ENCODE assay signal across 8 mouse cellular contexts in genomic region chr13:28416231-28416630, GRCm38 (mm10).
DNase-seq lines count a peak whose midpoint lies in the region; ATAC-seq and TF ChIP-seq lines count a peak whose summit lies in the region.

No protein-coding gene starts in this region.

- no peak overlapping the region for H3K4me2 ChIP-seq in liver, embryonic 11.5 days
- peak overlapping the region; percentile 45; the same call in 1 of the 2 replicates for H3K4me2 ChIP-seq in forebrain, embryonic 11.5 days (ENCODE audit: low read depth, low read length, severe bottlenecking)
- peak overlapping the region; percentile 40; the same call in 1 of the 2 replicates for H3K4me2 ChIP-seq in stomach, embryonic 14.5 days (replicated peaks; ENCODE audit: low read depth, low read length)

- 37% methylated on average over 6 of the region's 6 CpGs for WGBS in liver, adult 2 months
- 60% methylated on average over 6 of the region's 6 CpGs for WGBS in liver, embryonic 11.5 days
- WGBS in forebrain, embryonic 11.5 days = 4% methylated on average over 6 of the region's 6 CpGs
- WGBS in midbrain, embryonic 10.5 days = 11% methylated on average over 6 of the region's 6 CpGs
- WGBS in stomach, embryonic 14.5 days = 10% methylated on average over 6 of the region's 6 CpGs

- intact Hi-C loops in heart, postnatal 10 days (cut with DNase I) = loop anchor here (5.0 to 10.0 kb wide), 7 partner anchors 91 to 1189 kb away; no protein-coding TSS in a partner anchor

- H3K9ac ChIP-seq in liver, adult 2 months (ENCODE audit: low read depth, low read length) = no peak overlapping the region
- no peak overlapping the region for H3K9ac ChIP-seq in liver, embryonic 11.5 days (ENCODE audit: low read depth, low read length)
- H3K9ac ChIP-seq in forebrain, embryonic 11.5 days (ENCODE audit: low read length) = no peak overlapping the region
- no peak overlapping the region for H3K9ac ChIP-seq in stomach, embryonic 14.5 days (replicated peaks; ENCODE audit: low read depth, low read length)

- no peaks in the 10 kb centered on the region for H3K27me3 ChIP-seq in liver, adult 2 months (ENCODE audit: control insufficient read depth, insufficient read depth, low read length)
- no peaks in the 10 kb centered on the region for H3K27me3 ChIP-seq in liver, embryonic 11.5 days (replicated peaks; ENCODE audit: control insufficient read depth, insufficient read depth, low read length)
- H3K27me3 ChIP-seq in forebrain, embryonic 11.5 days (ENCODE audit: control insufficient read depth, insufficient read depth, low read length) = no peaks in the 10 kb centered on the region
- no peaks in the 10 kb centered on the region for H3K27me3 ChIP-seq in midbrain, embryonic 10.5 days (ENCODE audit: low read depth, poor library complexity, severe bottlenecking)
- H3K27me3 ChIP-seq in stomach, embryonic 14.5 days (ENCODE audit: control insufficient read depth, insufficient read depth, low read length) = no peaks in the 10 kb centered on the region

- H3K79me2 ChIP-seq in liver, adult 2 months (ENCODE audit: control insufficient read depth, insufficient read depth, low read length) = no peaks in the 10 kb centered on the region

- H3K9me3 ChIP-seq in liver, embryonic 11.5 days (ENCODE audit: control insufficient read depth, low read length) = no peaks in the 10 kb centered on the region
- no peaks in the 10 kb centered on the region for H3K9me3 ChIP-seq in forebrain, embryonic 11.5 days (ENCODE audit: control insufficient read depth, low read length)
- no peaks in the 10 kb centered on the region for H3K9me3 ChIP-seq in midbrain, embryonic 10.5 days (replicated peaks)
- H3K9me3 ChIP-seq in stomach, embryonic 14.5 days (ENCODE audit: control insufficient read depth, low read depth, low read length) = no peaks in the 10 kb centered on the region

- H3K4me1 ChIP-seq in liver, adult 2 months (ENCODE audit: control insufficient read depth, insufficient read depth, low read length) = peaks cover 9% of the 10 kb centered on the region
- peaks cover 9% of the 10 kb centered on the region for H3K4me1 ChIP-seq in liver, embryonic 11.5 days (replicated peaks; ENCODE audit: control insufficient read depth, insufficient read depth, low read length)
- peaks cover 26% of the 10 kb centered on the region for H3K4me1 ChIP-seq in forebrain, embryonic 11.5 days (replicated peaks; ENCODE audit: control insufficient read depth, insufficient read depth, low read length)
- peaks cover 68% of the 10 kb centered on the region for H3K4me1 ChIP-seq in midbrain, embryonic 10.5 days
- peaks cover 33% of the 10 kb centered on the region for H3K4me1 ChIP-seq in stomach, embryonic 14.5 days (ENCODE audit: control insufficient read depth, insufficient read depth, low read length)

- DNase-seq in liver, adult 2 months (ENCODE audit: extremely low read depth, low read depth, low spot score) = peak; percentile 78
- DNase-seq in liver, embryonic 11.5 days (ENCODE audit: low spot score) = no peak
- DNase-seq in forebrain, embryonic 11.5 days (ENCODE audit: low spot score) = peak; percentile 82
- DNase-seq in heart, postnatal 10 days = peak; percentile 63 to 76
- DNase-seq in layer of hippocampus, adult 18-20 months (ENCODE audit: low spot score in 2 of 2) = peak; percentile 61 to 77
- peak; percentile 67 for DNase-seq in midbrain, embryonic 10.5 days (ENCODE audit: low spot score)
- no peak for DNase-seq in urinary bladder, adult 2 months (ENCODE audit: low spot score)

- H3K4me3 ChIP-seq in liver, adult 2 months (ENCODE audit: insufficient read depth, low read depth, low read length) = no peak overlapping the region
- H3K4me3 ChIP-seq in liver, embryonic 11.5 days (ENCODE audit: low read depth, low read length) = no peak overlapping the region
- no peak overlapping the region for H3K4me3 ChIP-seq in forebrain, embryonic 11.5 days (ENCODE audit: low read depth, low read length)
- peak overlapping the region; percentile 33 for H3K4me3 ChIP-seq in midbrain, embryonic 10.5 days
- no peak overlapping the region for H3K4me3 ChIP-seq in stomach, embryonic 14.5 days (ENCODE audit: low read depth, low read length)

- ATAC-seq in liver, embryonic 11.5 days (replicated peaks; ENCODE audit: low FRiP score) = no peak
- peak; percentile 95 for ATAC-seq in forebrain, embryonic 11.5 days (replicated peaks; ENCODE audit: low FRiP score)
- peak; percentile 29; the same call in 1 of the 2 replicates for ATAC-seq in stomach, embryonic 14.5 days (ENCODE audit: insufficient number of reproducible peaks, insufficient read depth, low FRiP score, low read depth)

- H3K36me3 ChIP-seq in liver, adult 2 months (ENCODE audit: control insufficient read depth, insufficient read depth, low read length) = no peaks in the 10 kb centered on the region
- H3K36me3 ChIP-seq in liver, embryonic 11.5 days (ENCODE audit: control insufficient read depth, insufficient read depth, low read length) = no peaks in the 10 kb centered on the region
- no peaks in the 10 kb centered on the region for H3K36me3 ChIP-seq in forebrain, embryonic 11.5 days (ENCODE audit: control insufficient read depth, insufficient read depth, low read length)
- H3K36me3 ChIP-seq in midbrain, embryonic 10.5 days = no peaks in the 10 kb centered on the region
- H3K36me3 ChIP-seq in stomach, embryonic 14.5 days (ENCODE audit: control insufficient read depth, insufficient read depth, low read length) = no peaks in the 10 kb centered on the region

- no peak overlapping the region for H3K27ac ChIP-seq in liver, adult 2 months (replicated peaks; ENCODE audit: insufficient read depth, low read depth, low read length)
- H3K27ac ChIP-seq in liver, embryonic 11.5 days (ENCODE audit: low read depth, low read length) = no peak overlapping the region
- H3K27ac ChIP-seq in forebrain, embryonic 11.5 days (ENCODE audit: low read depth, low read length) = peak overlapping the region; percentile 88
- H3K27ac ChIP-seq in midbrain, embryonic 10.5 days (replicated peaks) = peak overlapping the region; percentile 89
- H3K27ac ChIP-seq in stomach, embryonic 14.5 days (ENCODE audit: low read length) = peak overlapping the region; percentile 92

- TF ChIP-seq CTCF in liver, adult 2 months (IDR thresholded peaks at IDR 0.05; ENCODE audit: low read depth, low read length) = no peak

- TF ChIP-seq POLR2A in liver, adult 2 months (IDR thresholded peaks at IDR 0.05; ENCODE audit: extremely low read depth, insufficient read depth, low read length) = no peak

Comparison
In these comparisons a context has a peak if more than half of its experiments do, and no peak if none do; other contexts are left out.
1. DNase-seq: peak in liver, adult 2 months (single experiment), forebrain, embryonic 11.5 days (single experiment), heart, postnatal 10 days (2 of 2), layer of hippocampus, adult 18-20 months (2 of 2) and midbrain, embryonic 10.5 days (single experiment); none in liver, embryonic 11.5 days (single experiment) and urinary bladder, adult 2 months (single experiment).
2. H3K27ac ChIP-seq: peak in forebrain, embryonic 11.5 days (single experiment), midbrain, embryonic 10.5 days (single experiment) and stomach, embryonic 14.5 days (single experiment); none in liver, adult 2 months (single experiment) and liver, embryonic 11.5 days (single experiment).